Mouse (Mus musculus) A20 (cell line): ENCODE measurements at regions not wholly inside any gene's neighbourhood (a gene's known extent, or its start where the extent isn't known, plus 50 kb on each side); places are given as distances from the start of the nearest gene placed in this dataset.

ENCODE experiments used
- DNase-seq: peaks from one replicate; pipeline ENCODE4 v3.0.0-alpha.2; 2011; ENCODE audit warnings: low read depth, low spot score

DNA sequence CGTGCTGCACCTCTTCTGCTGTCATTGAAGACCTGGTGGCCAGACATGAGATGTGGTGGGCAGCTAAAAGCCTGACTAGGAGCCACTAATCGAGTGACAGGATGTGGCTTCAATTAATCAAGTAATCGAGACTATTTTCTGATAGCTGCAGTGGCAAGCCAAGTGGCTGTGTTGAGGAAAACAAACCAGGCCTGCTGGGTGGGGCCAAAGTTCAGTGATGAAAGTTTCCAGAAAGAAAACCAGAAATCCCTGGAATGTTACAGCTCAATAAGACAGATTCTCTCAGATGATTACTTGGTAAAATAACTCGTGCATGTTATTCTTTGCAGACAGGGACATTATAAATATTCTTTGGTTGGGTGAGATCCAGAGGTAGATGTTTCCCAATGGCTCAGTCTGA is 564.4 kb upstream of the Tbl1xr1 start:
- DNase-seq: no peak

DNA sequence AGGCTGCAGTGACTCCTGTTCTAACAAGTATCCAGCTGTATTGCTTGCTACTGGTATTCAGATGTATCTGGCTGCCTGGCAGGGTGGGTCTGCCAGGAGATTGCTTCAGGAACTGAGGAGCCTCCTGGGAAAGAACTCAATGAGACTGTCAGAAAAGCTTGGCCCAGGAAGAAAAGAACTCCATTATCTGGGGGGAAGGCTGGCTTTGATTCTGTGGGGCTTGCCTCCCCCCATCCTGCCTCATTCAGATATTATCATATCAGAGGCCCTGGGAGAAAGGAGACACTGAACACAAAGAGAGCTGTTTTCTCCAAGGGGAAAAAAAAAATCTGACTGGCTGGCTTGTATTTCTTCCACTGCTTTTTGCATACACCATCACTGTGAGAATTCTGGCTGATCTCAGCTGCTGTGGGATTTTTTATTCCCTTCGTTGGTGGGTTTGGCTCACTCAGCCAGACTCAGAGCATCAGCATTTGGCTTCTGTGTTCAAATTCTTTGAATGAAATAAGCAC is 552.0 kb upstream of the Tbl1xr1 start:
- no peak for DNase-seq

DNA sequence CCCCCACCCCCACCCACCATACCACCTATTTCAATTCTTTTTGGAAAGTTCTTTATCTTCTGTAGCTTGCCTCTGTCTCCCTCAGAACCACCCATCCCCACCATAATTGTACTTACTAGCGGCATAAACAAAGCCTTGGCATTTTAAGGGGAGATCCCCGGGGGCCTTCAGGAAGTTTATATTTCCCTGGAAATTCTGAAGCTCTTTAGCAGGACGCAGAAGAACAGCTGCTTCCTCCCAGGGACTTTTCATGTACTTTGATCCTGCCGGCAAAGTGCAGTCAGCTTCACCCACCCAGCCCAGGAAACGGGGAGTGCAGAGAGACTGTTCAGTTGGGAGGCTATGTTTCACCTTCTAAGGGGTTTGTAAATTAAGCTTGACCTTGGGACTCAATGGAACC is 545.6 kb upstream of the Tbl1xr1 start:
- DNase-seq: no peak

DNA sequence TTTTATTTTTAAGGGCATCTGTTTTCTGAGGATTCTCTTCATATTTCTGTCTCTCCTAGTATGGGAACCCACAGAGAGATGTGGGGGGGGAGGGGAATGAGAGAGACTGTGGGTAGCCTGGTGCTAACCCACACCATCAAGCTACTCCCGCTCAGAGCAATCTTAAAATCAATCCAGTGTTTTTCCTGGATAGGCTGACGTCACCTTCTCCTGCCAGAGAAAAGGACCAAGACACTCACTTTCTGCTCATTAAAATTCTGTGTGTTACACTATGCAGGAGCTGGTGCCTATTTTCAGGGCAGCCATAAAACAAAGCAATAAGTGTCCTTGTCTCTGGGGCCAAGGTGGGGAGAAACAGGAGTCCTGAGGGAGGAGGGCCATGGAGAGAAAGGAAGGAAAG is 537.3 kb upstream of the Tbl1xr1 start:
- DNase-seq: no peak

DNA sequence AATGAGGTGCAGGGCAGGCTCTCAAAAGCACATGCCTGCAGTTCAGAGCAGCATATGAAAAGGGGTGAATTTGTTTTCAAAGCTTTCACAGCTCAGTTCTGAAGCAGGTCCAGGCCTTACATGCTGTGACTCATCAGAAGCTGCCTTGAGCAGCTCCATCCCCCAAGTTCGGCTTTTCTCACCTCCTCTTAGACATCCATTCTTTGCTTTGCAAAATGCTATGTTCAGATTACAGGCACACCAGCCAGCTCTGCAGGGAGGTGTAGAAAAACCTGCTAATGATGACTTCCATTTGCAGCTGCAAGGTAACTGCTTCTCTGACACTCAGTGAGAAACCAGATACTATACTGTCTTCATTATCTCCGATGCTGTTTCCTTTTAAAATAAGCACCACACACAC is 532.0 kb upstream of the Tbl1xr1 start:
- DNase-seq: no peak

DNA sequence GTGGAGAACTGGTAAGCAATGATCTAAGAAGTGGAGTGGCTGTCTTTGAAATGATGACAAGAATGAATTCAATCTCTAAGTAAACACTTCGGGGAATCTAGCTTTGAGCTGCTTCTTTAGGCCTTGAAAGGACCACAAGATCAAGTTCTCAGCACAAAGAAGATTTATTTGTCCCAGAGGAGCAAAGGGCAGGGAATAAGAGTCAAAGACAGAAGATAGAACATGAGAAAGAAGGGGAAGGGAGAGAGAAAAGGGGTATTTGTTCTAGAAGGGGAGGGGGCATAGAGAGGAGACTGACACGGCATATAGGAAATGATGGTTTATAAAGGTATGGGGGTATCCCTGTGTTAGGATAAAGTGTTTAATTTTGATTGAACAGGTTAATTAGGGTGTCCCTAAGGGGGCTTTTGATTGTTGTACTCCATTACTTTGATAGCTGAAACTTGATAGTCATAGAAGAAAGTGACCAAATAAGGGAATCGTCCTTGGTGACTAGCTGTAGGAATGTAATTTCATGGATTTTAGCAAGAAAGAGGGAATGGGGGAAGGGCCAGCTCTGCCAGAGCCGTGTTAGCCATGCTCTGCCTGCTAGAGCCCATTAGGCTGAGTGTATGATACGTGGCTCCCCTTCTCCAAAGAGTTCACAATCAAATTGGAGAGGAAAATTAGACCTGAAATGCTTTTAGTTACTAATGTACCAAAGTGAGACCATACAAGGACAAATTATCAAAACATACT is 531.1 kb upstream of the Tbl1xr1 start:
- DNase-seq: no peak

DNA sequence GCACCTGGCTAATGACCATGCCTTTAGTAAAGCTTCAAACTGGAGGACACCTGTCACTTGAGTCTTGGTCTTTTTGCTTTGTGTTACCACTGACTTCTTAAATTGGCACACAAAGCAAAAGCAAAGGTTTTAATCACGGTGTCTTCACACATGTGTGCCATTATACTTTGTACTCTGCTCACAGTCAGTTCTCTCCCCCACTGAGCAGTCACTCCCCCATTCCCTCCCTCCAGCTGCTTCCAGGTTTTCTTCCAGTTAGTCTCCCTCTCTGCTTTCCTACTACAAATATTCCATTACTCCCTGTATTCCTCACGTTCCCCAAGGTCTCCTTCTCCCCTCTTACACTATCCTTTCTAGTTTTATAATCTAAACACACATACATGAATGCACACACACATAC is 530.0 kb upstream of the Tbl1xr1 start:
- DNase-seq: no peak

DNA sequence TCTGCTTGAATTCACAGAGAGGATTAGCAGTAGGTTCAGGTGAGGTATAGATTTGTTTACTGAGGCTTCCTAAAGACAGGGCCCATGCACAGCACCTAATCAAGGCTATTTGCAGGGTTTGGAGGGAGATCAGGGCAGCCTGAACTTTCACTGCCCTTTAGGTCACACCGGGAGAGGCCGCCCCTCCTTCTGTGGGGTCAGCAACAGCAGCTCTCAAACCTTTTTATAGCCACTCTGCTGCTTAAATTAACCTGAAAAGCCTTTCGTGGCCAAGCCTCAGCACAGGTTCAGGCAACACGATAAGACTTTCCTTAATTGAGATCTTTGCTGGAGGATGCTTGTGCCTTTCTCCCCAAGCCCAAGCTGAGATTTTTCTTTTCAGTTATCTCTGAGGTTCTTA is 526.8 kb upstream of the Tbl1xr1 start:
- DNase-seq: no peak

DNA sequence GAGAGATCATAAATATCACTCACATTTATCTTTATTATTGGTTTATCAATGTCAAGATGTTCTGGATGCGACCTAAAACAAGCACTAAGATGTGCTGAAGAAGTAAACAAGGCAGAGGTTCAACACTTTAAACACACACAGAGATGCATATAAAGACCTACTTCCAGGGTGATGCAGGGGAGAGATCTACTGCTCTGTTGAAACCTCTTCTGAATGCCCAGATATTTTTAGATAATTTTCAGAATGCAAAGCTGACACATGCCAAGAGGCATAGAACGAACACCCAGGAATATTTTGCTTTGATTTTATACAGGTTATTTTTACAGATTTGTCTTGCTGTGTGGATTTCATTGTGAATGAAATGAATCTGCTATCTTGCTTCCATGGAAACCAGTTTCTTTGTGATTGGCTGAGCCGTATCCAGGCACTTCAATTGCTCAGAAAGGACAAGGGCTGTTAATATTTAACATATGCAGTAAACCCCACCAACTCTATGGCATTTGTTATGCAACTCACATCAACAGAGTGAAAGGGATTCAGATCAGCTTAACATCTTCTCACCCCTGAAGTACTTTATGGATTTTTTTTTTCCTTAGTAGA is 523.2 kb upstream of the Tbl1xr1 start:
- no peak for DNase-seq

DNA sequence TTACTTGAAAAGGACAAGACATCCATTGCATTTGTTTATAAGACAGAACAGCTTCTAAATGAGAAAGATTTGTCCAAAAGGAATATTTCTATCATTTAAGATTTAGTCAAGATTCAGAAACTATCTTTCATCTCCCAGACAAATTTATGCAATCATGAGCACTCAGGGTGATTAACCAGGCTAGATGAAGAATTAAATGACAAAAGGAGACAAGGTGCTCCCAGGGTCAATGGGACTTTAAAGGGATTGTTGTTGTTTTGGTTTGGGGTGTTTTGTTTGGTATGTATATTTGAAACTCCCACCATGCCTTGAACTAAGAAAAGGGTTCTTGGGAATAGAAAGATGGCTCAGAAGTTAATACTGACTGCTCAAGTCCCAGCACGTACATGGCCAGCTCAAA is 522.6 kb upstream of the Tbl1xr1 start:
- DNase-seq: no peak

DNA sequence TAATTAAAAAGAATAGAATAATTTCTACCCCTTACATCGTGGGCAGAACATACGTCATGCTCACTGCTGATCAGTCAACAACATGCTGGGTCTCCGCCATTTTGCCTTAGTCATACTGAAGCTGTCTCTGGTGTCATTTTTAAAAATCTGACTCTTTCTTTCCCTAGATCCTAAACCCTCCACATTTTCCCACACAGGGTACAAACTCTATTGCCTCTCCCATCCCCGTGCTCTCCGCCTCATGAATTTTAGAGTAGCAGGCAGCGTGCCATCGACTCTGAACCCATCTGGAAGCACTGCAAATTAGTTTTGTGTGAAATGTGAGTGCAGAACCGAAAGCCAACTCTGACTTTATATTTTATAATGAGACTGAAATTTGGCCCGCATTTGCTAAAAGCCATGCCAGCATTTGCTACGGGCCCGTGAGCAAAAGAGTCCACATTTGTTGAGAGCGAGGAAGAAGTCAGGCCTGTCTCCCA is 518.5 kb upstream of the Tbl1xr1 start:
- DNase-seq: no peak

DNA sequence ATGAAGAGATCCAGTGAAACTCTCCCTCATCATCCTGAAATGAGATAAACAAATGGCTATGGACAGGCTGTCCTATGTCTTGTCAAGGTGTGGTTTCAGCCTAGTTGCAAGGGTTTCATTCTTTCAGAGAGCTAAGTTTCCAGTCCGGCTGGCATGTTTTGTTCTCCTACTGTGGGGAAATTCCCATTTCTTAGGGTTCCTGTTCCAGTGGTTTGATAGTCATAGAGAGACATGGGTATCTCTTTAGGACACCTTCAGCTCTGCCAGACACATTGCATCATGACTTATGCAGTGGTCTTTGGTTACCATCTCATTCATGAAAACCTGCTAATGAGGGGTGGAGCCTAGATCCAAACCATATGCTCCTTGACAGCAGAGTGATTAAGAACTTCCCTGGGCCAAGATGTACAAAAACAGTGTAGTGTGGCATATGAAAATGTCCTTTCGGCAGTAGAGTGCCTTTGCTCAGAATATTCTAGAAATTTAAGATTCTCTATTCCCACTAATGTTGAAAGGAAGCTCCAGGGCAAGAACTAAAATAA is 513.6 kb upstream of the Tbl1xr1 start:
- no peak for DNase-seq

DNA sequence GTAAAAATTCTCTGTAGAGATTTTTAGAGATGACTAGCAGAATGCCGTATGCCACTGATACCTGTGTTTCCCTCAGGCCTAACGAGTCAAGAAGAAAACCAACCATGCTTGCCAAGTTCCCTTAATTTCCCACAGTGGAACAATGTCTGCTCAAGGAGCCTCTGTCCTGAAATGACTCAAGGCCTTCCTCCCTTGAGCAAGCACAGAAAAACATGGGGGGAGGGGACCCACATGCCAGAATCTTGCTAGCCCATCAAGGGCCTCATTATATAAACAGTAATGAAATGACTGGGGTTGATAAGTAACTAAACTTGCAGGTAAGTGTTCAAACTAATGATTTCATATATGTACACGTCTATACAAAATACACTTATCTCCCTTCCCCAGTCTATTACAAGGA is 513.0 kb upstream of the Tbl1xr1 start:
- DNase-seq: peak; percentile 7

DNA sequence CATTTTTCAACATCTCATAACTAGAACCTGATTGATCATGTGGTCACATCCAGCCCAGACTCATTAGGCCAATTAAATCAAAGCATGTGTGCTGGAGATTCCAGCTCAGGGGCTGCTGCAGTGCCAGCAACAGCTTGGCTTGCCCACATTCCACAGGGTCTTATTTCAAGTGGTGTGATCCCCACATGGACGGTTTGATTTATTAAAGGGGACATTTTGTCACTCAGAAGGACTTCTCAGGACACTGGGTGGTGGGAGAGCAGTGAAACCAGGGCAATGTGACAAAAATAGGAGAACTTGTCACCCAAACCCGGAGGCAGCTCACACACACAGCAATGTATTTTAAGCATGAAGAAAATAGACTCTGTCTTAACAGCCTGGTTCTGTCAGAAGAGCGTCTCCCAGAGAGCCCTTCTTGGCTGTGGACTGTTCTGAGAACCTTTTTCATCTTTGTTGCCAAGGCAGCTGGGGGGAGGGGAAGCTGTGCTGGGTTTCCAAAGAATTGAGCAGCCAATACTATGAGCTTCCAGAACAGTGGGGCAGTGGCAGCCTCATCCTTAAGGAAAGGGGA is 512.2 kb upstream of the Tbl1xr1 start:
- DNase-seq: no peak

DNA sequence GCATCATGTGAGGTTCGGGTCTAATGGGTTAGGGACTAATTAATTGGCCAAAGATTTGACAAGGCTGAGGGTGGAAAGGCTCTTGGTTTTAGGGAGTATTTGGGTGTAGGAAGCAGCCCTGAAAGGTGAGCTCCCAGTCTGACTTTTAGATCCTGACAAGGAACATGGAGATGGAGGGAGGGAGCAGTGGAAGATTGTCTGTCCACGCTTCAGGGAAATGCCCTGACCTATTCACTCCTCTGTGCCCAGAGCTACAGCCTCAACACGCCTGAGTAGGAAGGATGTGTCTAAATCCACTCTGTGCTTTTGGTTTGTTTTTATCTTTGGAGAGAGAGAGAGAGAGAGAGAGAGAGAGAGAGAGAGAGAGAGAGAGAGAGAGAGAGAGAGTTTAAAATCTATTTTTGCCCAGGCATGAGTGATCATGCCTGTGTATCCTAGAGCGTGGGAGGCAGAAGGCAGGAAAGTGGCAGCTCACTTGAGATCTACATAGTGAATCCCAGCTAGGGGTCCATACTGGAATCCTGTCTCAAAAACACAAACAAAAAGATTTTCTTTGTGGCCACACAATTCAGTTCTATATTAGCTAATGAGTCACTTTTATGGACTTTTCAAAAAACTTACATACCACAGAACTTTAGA is 511.5 kb upstream of the Tbl1xr1 start:
- DNase-seq: no peak

DNA sequence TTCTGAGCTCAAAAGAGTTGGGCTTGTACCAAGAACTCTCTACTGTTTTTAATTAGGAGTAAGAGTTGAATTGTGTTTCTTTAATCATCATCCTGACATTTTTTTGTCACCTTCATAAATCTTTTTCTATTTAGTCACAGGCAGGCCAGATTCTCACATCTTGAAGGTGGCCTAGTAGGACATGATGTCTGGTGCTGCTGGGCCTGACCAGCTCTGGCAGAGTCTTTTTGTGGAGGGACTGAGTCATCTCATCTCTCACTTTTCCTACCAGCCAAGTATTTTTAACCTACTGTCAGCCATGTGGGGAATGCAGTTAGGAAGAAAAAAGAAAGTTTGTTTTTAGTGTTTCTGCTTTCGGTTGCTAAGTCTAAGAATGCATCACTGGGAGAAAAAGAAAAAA is 506.7 kb upstream of the Tbl1xr1 start:
- DNase-seq: no peak

DNA sequence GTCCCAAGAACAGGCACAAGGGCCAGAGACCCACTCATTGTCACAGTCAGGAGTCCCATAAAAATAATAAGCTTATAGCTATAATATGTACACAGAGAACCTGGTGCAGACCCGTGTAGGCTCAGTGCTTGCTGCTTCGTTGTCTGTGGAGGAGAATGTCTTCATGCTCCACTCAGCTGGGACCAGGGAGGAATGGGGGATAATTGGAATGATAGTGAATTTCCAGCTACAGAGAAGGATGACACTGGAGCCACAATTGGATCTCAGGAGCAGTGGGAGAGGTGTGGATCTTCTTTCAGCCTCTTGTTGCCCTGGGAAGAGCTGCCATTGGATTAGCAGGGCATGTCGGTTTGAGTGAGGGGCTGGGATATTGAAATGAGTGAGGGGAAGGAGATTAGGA is 497.8 kb upstream of the Tbl1xr1 start:
- DNase-seq: no peak

DNA sequence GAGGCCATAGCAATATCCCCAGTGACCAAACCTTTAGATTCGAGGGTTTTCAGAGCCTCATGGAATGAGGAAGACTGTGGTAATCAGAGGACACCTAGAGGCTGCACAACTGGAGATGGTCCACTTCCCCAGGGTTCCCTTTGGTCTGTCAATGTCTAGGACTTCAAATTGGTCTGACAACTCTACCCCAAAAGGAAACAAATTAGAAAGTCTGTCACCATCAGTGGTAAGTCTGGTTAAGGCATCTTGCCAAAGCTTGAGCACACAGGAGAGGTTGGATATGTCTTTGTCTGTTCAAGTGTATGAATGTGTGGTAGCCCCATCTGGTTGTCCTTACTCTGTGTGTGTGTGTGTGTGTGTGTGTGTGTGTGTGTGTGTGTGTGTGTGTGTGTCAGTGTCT is 494.3 kb upstream of the Tbl1xr1 start:
- DNase-seq: no peak

DNA sequence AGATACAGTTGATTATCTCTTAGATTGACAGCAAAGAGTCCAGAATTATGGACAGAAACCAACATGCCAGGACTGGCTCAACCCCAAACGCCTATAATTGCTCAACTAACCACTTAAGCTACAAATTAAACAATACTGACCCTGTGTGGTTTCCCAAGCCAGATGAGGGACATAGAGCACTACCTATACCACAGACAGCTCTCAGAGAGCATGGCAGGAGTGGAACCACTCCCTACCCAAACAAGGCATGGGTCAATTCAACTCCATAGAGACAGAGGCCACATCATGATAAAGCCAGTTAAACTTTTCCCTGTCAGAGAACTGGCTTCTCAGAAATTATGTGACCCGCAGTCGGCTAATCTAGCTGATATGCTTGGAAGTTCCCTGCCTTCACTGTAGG is 490.7 kb upstream of the Tbl1xr1 start:
- DNase-seq: no peak

DNA sequence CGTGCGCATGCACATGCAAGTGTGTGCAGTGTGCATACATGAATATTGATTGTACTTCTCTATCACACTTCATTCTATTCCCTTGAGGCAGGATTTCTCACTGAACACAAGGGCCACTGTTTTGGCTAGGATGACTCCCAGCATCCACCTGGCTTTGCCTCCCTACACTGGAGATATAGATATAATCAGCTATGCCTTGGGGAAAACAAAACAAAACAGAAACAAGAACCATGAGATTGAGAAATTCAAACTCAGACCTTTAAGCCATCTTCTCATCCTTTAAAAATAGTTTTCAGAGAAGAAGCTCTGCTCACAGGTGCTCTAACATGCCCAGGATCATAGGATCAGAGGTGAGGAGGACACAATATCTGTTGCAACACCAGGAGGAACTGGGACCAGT is 469.6 kb upstream of the Tbl1xr1 start:
- DNase-seq: no peak

DNA sequence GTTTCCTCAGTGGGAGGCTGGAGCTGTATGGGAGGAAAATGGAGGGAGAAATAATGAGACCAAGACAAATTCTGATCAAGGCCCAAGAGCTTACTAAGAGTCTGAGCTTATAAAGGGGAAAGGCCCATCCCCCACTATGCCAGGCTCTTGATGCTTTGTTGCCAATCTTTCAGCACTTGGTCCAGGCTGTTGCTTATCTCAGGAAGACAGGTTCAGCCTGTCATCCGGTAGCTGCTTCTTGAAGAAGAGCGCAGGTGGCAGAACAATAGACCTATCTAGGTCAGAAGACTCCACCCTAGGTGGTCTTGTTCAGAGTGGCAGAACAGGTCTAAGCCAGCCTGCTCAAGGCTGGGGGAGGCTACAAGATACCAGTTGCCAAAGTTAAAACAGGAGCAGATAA is 466.2 kb upstream of the Tbl1xr1 start:
- DNase-seq: no peak

DNA sequence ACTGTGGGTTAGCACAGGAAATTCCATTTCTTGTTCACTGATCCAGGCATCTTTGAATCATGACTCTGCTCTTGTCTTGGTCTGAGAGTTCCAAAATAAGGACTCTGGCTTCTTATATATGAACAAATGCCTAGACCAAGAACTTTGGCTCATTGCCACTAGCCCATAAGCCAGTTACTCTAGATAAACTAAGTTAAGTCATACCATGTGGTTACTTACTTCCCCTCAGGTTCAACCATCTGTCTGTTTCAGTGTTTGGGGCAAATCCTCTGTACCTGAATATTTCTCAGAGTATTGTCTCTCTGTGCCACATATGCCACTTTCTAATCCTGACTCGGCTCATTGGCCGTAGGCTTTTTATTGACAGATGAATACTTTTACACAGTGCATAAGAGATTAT is 454.7 kb upstream of the Tbl1xr1 start:
- DNase-seq: no peak
